Mouse (Mus musculus) 3T3-L1 (cell line): Measurements from ENCODE around the gene Aldh3b3.

ENCODE experiments used
- DNase-seq: peaks from one replicate; pipeline ENCODE4 v3.0.0-alpha.2; 2015; ENCODE audit warnings: low read depth, low spot score

The Aldh3b3 gene

DNA sequence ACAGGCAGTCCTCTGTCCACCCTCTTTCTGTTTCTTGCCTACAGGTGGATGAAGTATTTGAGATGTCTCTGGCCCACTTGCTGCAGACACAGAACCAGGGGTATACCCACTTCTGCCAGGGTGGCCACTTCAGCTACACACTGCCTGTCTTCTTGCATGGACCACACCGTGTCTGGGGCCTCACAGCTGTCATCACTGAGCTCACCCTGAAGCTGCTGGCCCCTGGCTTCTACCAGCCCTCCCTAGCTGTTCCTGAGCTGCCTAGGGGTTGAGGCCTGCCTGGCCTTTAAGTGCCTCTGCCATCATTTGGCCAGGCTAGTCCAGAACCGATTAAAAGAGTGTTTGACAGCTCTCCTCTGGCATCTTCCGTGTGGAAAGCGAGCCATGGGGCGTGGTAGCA lies 43.3 kb downstream of the Aldh3b3 start:
- DNase-seq, result no peak

DNA sequence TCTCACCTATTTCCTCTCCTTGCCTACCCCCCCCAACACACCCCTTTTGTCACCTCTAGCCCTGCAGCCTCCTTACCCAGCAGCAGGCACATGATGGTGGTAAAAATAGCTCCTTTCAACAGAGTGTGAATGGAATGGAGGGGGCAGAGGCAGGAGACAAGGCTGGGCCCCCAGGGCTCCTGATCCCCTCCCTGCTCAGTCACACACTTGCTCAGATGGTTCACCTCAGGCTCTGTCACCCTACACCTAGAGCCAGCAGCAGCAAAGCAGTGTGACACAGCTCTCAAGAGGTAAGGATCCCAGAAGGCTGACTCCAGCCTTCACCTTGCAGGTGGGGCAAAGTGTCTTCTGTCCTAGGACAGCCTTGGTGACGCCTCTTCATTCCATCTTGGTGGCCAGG lies 44.7 kb downstream of the Aldh3b3 start, which contains the start of gene Doc2g:
Doc2g (plus strand) TSS at position 202 of the 400 bp plus-strand sequence.
- no peak for DNase-seq

DNA sequence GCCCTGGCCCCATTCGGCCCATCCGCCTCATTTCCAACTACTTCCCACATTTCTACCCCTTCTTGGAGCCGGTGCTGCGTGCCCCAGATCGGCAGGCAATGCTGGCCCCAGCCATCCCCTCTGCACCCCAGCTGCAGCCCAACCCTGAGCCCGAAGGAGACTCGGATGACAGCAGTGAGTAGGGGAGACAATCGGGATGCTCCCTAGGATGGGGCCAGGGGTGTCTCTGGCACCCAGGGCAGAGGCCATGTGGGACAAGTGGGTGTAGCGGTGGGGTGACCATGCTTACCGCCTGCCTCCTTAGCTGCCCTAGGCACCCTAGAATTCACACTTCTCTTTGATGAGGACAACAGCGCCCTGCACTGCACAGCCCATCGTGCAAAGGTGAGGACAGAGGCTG lies 45.2 kb downstream of the Aldh3b3 start:
- no peak for DNase-seq

DNA sequence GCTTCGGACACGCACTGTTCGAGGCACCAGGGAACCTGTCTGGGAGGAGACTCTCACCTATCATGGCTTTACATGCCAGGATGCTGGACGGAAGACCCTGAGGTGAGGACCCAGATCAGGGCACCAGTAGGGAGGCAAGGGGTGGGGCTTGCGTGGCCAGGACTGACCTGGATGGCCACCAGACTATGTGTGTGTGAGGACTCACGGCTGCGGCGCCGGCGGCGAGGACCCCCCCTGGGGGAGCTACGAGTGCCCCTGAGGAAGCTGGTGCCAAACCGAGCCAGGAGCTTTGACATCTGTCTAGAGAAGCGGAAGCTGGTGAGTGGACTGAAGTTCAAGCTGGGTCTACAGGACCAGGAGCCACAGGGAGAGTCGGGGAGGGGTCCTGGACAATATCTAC lies 45.9 kb downstream of the Aldh3b3 start:
- DNase-seq, result no peak

DNA sequence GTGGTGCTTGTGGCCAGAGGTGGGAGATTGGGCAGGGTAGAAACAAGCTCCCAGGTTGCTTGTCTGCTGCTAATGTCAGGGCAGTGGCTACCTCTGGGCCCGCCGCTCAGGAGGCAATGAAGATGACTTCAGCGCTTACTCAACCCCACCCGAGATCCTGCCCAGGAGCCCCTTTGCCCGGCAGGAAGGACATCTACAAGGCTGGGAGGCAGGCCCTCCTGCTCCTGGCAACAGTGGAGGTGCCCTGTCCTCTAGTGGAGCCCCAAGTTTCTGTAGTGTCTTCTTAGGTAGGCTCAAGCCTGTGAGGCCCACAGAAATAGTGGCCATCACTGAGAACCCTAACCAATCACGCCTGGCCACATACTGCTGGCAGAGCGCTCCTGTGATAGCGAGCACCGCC lies 46.6 kb downstream of the Aldh3b3 start:
- DNase-seq, result no peak

DNA sequence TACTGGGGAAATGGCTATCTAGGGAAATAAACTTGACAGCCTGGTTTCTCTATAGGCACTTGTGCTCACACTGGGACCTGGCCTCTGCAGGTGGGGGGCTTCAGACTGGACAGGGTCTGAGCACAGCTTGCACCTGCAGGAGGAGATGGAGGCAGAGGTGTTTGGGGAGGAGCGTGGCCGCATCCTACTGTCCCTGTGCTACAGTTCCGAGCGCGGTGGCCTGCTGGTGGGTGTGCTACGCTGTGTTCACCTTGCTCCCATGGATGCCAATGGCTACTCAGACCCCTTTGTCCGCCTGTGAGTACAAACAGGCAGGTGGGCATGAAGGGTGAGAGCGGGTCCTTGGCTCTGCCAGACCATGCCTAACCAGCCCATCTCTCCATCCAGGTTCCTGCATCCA lies 47.5 kb downstream of the Aldh3b3 start:
- DNase-seq, result no peak

DNA sequence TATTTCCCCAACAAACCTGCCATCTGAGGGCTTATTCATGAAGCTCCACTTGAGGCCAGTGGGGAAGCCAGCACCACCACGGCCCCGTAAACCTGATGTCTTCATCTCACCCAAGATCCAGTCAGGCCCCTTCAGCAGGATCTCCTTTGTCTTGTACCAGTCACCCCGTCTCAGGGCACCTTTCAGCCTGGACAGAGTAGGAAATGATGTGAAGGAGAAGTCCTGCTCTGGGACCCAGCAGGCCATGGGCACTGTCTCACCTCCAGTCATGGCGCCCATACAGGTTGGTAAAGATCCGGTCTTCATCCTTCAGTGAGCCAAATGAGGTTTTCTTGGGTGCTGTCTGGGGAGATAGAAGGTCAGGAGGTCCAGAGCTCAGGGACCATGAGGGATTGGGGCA lies 52.6 kb downstream of the Aldh3b3 start:
- no peak for DNase-seq

DNA sequence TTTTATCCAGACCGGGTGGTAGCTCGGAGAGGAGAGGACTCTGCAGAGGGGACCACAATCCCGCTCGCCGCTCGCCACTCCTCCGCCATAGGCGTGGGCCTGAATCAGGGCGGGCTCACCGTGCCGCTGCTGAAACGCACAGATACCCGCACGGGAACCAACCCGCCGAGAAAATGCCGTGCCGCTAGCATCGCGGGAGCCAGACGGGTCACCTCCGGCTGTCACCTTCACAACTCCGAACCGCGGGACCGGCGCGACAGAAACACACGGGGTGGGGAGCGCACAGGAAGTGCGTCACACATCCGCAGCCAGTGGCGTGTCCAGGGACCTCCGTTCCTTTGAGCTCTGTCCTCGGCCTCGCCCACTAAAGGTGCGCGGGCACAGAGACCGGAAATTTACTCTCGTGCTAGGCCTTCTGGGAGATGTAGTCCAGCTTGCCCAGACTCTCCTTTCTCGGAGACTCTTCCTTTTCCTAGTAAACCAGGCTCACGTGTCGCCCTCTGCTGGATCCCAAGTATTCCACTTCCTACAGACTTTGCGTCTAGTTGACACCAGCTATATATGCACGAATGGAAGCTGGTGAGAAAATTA lies 54.1 kb downstream of the Aldh3b3 start, which contains the start of gene Ndufv1:
Ndufv1 (minus strand) TSS at position 375 of the 591 bp plus-strand sequence.
- DNase-seq, result peak; percentile 100

DNA sequence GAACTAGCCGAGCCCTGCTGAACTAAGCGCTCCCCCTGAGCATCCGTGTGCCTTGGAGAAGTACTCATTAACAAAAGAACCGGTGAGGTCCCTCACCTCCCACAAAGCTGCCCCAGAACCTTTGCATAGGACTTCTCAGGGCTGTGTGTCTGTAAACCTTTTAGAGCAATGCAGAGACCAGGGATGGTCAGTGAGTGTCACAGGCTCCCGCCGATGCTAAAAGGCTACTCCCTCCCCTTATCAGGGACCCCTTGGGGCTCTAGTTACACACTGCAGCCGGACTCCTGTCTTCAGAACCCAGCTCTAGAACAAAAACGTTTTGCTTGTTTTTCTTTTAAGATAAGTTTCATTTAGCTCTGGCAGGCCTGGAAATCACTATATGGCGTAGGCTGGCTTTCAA lies 54.6 kb downstream of the Aldh3b3 start:
- DNase-seq, result no peak

DNA sequence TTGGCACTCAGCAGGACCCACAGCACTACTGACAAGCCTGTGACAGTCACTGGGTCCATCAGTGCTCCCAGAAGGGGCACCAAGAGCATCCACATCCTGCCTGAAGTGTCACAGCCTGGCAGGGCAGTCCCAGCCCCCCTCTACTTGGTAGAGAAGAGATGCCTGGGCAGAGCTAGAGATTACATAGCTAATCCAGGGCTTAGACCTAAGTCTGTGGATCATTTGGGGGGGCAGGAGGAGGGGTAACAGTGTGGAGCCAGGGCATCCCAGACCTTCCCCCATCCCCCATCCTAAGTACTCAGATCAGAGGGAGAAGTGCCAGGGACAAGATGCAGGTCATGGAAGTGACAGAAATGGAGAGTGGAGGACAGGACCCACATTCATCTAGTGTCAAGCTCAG lies 56.4 kb downstream of the Aldh3b3 start:
- DNase-seq, result no peak

DNA sequence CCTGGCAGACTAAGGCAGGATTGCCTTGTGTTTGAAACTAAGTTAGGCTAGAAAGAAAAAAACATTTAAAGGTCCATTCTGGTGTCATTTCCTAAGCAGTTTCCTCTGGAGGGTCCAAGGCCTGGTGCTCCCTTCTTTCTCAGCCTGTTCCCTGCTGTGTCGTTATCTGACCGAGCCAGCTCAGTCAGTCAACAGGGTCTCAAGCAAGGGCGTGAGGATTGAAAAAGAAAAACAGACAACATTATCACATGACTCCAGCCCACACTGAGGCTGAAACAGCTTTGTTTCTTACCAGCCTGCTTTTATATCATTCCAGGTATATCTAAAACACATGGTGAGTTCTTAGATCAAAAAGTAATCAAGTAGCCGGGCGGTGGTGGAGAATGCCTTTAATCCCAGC lies 57.2 kb downstream of the Aldh3b3 start:
- no peak for DNase-seq

DNA sequence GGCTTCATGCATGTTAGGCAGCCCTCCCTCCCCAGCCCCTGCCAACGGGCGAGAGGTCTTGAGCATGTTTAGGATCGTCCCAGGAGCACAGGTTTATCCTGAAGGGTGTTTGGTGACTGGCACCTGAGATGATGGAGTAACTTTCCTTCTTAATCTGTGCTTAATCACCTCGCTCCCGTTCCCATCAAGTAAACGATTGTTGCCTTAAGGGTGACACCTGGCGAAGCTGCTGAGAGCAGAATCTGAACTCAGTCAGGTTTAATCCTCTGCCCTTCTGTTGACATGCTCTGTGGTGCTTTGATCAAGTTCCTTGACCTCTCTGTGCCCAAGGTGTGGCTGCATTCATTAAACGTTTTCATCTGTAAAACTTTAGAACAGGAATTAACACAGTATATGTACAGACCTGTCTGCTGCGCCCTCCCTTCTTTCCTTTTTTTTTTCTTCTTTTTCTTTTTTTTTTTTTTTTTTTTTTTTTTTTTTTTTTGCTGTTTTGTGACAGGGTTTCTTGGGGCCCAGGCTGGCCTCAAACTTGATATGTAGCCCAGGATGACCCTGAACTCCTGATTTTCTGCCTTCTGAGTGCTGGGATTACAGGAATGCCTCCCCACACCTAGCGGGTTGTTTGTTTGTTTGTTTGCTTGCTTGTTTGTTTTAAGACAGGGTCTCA lies 59.6 kb downstream of the Aldh3b3 start:
- no peak for DNase-seq

DNA sequence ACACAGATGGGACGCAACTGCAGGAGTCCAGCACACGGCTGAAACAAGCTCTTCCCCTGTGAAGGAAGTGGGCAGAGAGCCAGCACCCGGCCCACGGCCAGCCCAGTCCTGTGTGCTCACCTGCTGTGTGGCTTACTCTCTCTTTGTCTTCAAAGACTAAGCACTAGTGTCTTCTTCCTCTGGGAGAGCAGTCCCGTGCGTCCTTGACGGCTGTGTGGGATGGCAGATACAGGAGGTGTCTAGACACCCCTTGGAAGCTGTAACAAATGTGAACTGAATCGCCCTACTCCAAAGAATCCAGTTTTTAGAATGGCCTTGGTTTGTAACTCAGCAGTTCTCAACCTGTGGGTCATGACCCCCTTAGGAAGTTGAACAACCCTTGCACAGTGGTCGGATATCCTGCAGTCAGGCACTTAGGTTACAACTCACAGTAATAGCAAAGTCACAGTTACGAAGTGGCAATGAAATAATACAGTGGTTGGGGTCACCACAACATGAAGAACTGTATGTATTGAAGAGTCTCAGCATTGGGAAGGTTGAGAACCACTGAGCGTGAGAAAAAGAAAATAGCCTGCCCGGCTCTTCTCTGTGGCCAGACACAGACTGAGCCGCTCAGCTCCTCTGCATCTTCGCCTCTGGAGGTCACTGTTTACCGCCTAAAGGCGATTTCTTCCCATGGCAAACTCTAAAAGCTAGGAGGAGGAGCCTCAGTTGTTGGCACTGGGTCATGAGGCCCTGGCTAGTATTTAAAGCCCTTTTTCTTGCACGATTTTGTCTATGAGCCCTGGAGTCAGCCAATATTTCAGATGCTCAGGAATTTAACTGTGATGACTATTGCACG lies 60.5 kb downstream of the Aldh3b3 start:
- peak; percentile 98 for DNase-seq
